Comparison of ENCODE assay signal across 26 mouse cellular contexts in the genomic region with DNA sequence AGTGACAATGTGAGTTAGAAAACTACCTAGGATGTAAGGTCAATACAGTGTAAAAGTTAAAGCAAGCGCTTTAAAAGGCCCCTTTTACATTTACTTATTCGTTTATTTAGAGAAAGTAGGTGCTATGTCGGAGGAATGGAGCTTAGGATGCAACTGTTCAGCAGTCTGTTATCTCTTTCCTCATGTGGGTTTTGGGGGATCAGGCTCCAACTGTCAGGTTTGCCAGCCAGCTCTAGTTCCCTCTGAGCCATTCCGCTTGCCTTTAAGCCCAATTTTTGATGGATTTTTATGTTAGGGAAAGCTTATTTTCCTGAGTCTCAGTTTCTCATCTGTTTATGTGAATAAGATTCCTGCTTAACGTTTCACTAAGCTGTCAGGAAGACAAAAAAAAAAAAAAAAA. TPM values are rescaled to one million over a fixed set of nuclear protein-coding genes. Genes with fewer than 3 reads are reported as not detected.
DNase-seq lines count a peak whose midpoint lies in the region; ATAC-seq lines count a peak whose summit lies in the region.
"Had no signal": no experiment of that assay in that cellular context is flagged by ENCODE, and none has a peak within 500 bp of the region (broad histone marks: within the 10 kb centered on the region; RNA-seq: fewer than 3 reads in every experiment).

No protein-coding gene starts in this region.

- H3K36me3 ChIP-seq in forebrain, embryonic 14.5 days (ENCODE audit: control insufficient read depth, insufficient read depth, low read length): no peaks in the 10 kb centered on the region
- no peaks in the 10 kb centered on the region for H3K36me3 ChIP-seq in forebrain, embryonic 12.5 days (replicated peaks)
- H3K36me3 ChIP-seq: embryonic facial prominence, embryonic 13.5 days; G1E; heart, embryonic 15.5 days; hindbrain, embryonic 13.5 days had no signal

- peaks cover 2% of the 10 kb centered on the region; the same call in 1 of the 2 replicates for H3K4me1 ChIP-seq in forebrain, embryonic 14.5 days (ENCODE audit: control insufficient read depth, insufficient read depth, low read length)
- no peaks in the 10 kb centered on the region for H3K4me1 ChIP-seq in forebrain, embryonic 12.5 days
- H3K4me1 ChIP-seq: embryonic facial prominence, embryonic 13.5 days; heart, embryonic 15.5 days; hindbrain, embryonic 13.5 days had no signal

- intact Hi-C loops in gastrocnemius, postnatal 14 days (cut with DNase I; ENCODE audit: low total_unique reads): no loop called here

- H3K27ac ChIP-seq in forebrain, embryonic 14.5 days (ENCODE audit: low read depth, low read length): no peak overlapping the region
- no peak overlapping the region for H3K27ac ChIP-seq in forebrain, embryonic 12.5 days
- H3K27ac ChIP-seq: embryonic facial prominence, embryonic 13.5 days; heart, adult 2 months; heart, embryonic 15.5 days; hindbrain, embryonic 13.5 days; hindbrain, postnatal 0 days had no signal

- no peaks in the 10 kb centered on the region for H3K9me3 ChIP-seq in forebrain, embryonic 14.5 days (replicated peaks; ENCODE audit: control insufficient read depth, low read length)
- no peaks in the 10 kb centered on the region for H3K9me3 ChIP-seq in forebrain, embryonic 12.5 days
- H3K9me3 ChIP-seq: embryonic facial prominence, embryonic 13.5 days; G1E; heart, embryonic 15.5 days; hindbrain, embryonic 13.5 days had no signal

- H3K4me3 ChIP-seq in forebrain, embryonic 14.5 days (ENCODE audit: low read depth, low read length): no peak overlapping the region
- H3K4me3 ChIP-seq in forebrain, embryonic 12.5 days (replicated peaks): no peak overlapping the region
- H3K4me3 ChIP-seq: embryonic facial prominence, embryonic 13.5 days; heart, adult 2 months; heart, embryonic 15.5 days; hindbrain, embryonic 13.5 days had no signal

- no peak overlapping the region for H3K9ac ChIP-seq in forebrain, embryonic 14.5 days (ENCODE audit: low read length)
- H3K9ac ChIP-seq in forebrain, embryonic 12.5 days: no peak overlapping the region
- H3K9ac ChIP-seq: embryonic facial prominence, embryonic 13.5 days; heart, embryonic 15.5 days; hindbrain, embryonic 13.5 days had no signal

- H3K27me3 ChIP-seq in forebrain, embryonic 14.5 days (replicated peaks; ENCODE audit: control insufficient read depth, insufficient read depth, low read length): no peaks in the 10 kb centered on the region
- H3K27me3 ChIP-seq in forebrain, embryonic 12.5 days: no peaks in the 10 kb centered on the region
- H3K27me3 ChIP-seq: embryonic facial prominence, embryonic 13.5 days; heart, embryonic 15.5 days; hindbrain, embryonic 13.5 days had no signal

- 88% methylated on average over 5 of the region's 5 CpGs for WGBS in forebrain, embryonic 14.5 days
- 93% methylated on average over 5 of the region's 5 CpGs for WGBS in forebrain, embryonic 12.5 days

- ATAC-seq in forebrain, embryonic 14.5 days: no peak
- ATAC-seq in forebrain, embryonic 12.5 days (ENCODE audit: low FRiP score): no peak
- ATAC-seq: CD4-positive, CD25-positive, alpha-beta regulatory T cell, adult 4 months; hindbrain, postnatal 0 days had no signal

- H3K4me2 ChIP-seq in forebrain, embryonic 14.5 days (ENCODE audit: low read length): no peak overlapping the region
- H3K4me2 ChIP-seq in forebrain, embryonic 12.5 days: no peak overlapping the region
- H3K4me2 ChIP-seq: embryonic facial prominence, embryonic 13.5 days; heart, embryonic 11.5 days; heart, embryonic 15.5 days; hindbrain, embryonic 13.5 days had no signal

- peak; percentile 27 for DNase-seq in forebrain, embryonic 14.5 days (ENCODE audit: low spot score)
- DNase-seq in layer of hippocampus, adult 11-12 months (ENCODE audit: low spot score): peak; percentile 36
- DNase-seq in layer of hippocampus, postnatal 10 days (ENCODE audit: low spot score in 2 of 2): no peak
- peak; percentile 37 for DNase-seq in brain, embryonic 18.5 days (ENCODE audit: low read depth, low spot score)
- no peak for DNase-seq in kidney, postnatal 10 days
- no peak for DNase-seq in gastrocnemius, postnatal 14 days
- DNase-seq: adrenal gland, adult 8-10 months; adrenal gland, postnatal 36 days; B cell, adult 2 months; cerebellum, adult 18-20 months; cerebellum, adult 9-11 months; cerebellum, postnatal 36 days; gastrocnemius, postnatal 10 days; heart, adult 2 months; heart, postnatal 14 days had no signal

RNA-seq across cellular contexts. Expression of gene Vma21-ps, which starts 22.3 kb away (rescaled TPM):
- not detected in 2 replicates for polyA plus RNA-seq in forebrain, embryonic 14.5 days (2014; fragmentation: Nextera tagmentation; extraction: Ambion mirVana)
- not detected in 2 replicates for polyA plus RNA-seq in forebrain, embryonic 12.5 days (2016; fragmentation: Nextera tagmentation; extraction: Ambion mirVana)
- not detected for total RNA-seq in layer of hippocampus, postnatal 10 days (2021)
- total RNA-seq in gastrocnemius, postnatal 14 days (2021): not detected
- total RNA-seq: adrenal gland, postnatal 36 days; G1E; gastrocnemius, postnatal 10 days; heart, adult 2 months; heart, postnatal 14 days; hematopoietic stem cell, adult 5-6 weeks; hindbrain, postnatal 0 days had no signal
- polyA plus RNA-seq: CD4-positive, CD25-positive, alpha-beta regulatory T cell, adult 4 months; G1E; gonadal fat pad, adult 2 months; heart, adult 2 months; heart, embryonic 11.5 days; hindbrain, postnatal 0 days; intestine, embryonic 14.5 days had no signal

Comparison
In these comparisons a context has a peak if more than half of its experiments do, and no peak if none do; other contexts are left out.
1. DNase-seq: peak in forebrain, embryonic 14.5 days (single experiment), layer of hippocampus, adult 11-12 months (single experiment) and brain, embryonic 18.5 days (single experiment); none in layer of hippocampus, postnatal 10 days (0 of 2), kidney, postnatal 10 days (single experiment) and gastrocnemius, postnatal 14 days (single experiment).